Mouse (Mus musculus) embryo, embryonic 10 days (tissue): ENCODE results near the gene Plekha7.
A peak's percentile ranks its signal among the peaks of the same experiment; 100 is the strongest.

Experiments used
- DNase-seq: peaks from one replicate; pipeline ENCODE4 v3.0.0-alpha.2; 2015; ENCODE audit warnings: low spot score

Plekha7 gene

GRCm38 (mm10) chr7:116248536-116248935, 59.6 kb downstream of the Plekha7 start:
- no peak for DNase-seq

GRCm38 (mm10) chr7:116247377-116247729, 60.8 kb downstream of the Plekha7 start:
- peak; percentile 28 for DNase-seq

DNA sequence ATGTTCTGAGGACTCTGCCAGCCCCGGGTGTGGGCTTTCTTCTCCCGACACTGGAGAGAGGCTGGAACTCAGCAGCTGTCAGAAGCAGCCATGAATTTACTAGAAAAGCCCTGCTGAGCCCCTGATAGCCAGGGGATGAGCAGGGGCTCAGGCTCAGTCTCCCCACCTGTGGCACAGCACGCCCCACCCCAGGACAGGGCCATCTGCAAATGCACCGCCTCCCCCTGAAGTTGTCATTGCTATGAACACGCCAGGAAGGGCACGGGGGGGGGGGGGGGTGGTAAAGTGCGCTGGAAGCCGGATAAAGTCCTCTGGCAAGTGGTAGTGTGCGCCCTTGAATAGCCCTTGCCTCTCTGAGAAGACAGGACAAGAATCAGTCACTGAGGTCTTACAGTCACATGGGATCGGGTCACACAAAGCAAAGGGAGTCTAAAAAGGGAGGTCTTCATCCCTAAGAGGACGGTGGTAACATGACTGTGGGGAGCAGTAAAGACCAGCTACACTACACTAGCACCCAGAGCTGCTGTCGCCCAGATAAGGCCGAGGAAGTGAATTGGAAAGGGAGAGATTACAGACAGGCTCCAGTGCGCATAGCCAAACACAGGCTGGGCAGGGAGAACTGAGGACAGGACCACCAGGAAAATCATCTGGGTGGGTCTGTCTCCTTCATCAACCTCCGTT, 61.3 kb downstream of the Plekha7 start:
- DNase-seq: no peak

DNA sequence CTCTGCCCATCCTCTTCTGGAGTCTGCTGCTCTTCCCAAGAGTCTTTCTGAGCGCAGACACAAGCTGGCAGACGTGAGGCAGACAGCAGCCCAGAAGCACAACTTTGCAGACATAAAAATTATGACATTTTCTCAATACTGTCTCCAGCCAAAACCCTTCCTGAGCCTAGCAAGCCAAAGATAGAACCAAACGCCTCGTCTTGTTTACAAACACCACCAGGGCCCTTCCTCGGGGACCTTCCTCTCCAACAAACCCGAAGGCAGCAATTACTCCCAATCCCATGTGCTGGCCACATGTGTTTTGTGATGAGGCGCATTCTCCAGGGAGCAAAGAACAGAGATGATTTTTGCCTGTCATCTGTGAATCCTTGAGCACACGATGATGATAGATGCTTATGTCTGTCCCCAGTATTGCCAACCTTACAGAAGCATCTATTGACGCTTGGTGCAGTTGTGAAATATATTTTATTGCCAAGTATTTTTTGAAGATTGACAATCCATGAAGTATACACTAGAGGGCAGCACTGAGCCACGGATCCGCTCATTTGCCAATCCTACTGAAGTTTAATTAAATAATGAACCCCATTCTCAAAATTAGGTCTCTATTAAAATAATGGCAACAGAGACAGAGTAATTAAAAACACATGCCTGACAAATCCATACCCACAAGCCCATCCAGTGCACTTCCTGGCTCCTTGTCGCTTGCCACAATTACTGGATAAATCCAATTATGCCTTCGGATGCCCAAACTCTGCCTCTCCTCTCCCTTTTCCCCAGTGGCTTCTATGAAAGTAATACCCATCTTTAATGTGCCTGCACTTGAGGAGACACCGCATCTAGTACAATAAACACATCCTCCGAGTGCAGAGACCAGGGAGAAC, 62.1 kb downstream of the Plekha7 start:
- peak; percentile 64 for DNase-seq

GRCm38 (mm10) chr7:116244302-116245165, 63.6 kb downstream of the Plekha7 start:
- DNase-seq: peak; percentile 58

DNA sequence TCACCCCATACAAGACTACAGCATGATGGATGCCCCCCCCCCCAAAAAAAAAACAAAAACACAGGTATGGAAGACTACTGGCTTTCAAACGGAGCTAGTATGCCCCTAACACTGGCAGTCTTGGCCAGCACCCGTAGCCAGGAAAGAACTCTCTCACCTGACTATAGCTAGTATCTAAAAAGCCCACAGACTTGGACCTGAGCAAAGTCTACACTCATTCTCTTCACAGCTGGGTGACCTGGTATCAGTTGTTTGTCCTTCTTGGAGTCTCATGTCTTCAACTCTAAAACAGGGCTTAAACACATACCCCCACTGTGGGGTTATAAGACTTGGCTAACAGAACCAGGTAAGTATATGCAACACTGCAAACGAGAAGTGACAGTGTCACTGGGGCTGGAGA, 65.4 kb downstream of the Plekha7 start:
- DNase-seq: no peak

GRCm38 (mm10) chr7:116241601-116242000, 66.6 kb downstream of the Plekha7 start:
- no peak for DNase-seq

DNA sequence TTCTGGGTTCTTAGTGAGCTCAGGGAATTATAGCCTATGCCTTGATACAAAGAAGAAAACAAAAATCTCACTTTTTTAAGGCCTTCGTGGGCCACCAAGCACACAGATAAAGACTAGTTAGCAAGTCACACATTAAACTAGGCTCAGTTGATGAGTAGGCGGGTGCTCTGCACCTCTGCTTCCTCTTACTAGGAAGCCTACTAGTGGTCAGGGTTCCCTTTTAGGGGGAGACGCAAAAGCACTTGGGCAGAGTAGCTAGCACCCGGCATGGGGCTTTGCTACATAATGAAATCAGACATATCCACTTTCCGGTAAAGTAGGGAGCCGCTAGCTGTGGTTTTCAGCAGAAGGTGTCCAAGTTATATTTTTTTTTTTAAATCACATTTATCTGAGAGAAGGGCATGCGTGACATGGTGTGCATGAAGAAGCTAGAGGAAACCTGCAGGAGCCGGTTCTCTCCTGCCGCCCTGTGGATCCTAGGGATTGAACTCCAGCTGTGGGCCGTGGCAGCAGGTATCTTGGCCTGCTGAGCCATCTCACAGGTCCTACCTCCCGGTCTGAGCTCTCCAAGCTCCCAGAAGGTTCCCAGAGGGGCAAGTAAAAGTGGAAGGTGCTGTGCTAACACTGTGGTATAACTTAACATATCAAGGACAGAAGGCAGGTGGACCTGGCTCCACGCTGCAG, 67.2 kb downstream of the Plekha7 start:
- no peak for DNase-seq

DNA sequence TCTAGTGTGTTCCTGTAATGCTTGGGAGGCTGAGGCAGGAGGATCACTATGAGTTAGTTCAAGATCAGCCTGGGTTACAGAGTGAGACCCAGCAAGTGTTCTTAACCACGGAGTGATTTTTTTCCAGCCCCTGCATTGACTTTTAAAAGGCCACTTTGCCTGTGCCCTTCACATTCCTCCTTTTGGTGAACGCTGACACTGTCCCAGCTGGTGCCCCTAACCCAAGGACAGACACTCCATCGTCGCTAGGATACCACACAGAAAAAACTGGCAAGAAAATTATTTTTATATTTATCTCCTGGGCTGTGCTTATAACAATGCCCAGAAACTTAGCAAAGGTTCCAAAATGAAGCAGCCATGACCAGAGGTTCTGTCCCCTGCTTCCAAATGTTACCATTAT, 67.8 kb downstream of the Plekha7 start:
- DNase-seq: no peak

DNA sequence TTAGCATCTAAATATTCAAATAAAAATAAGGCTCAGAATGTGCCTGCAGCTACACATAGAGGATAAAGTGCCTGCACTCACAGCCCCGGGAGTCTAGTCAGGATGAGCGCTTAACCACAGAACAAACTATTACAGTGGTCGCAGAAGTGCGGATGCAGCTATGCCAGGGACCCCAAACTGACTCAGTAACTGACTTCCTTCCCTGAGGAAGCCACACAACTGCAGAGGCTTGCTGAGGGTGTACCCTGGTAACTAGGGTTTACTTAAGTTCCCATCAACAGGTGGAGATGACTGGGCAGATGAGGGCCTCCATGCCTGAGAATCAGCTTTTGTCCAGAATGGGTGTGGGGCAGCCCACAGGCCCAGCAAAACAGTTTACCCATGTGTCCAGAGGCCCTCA, 69.9 kb downstream of the Plekha7 start:
- DNase-seq: no peak

GRCm38 (mm10) chr7:116237157-116237981, 70.8 kb downstream of the Plekha7 start:
- peak; percentile 73 for DNase-seq

DNA sequence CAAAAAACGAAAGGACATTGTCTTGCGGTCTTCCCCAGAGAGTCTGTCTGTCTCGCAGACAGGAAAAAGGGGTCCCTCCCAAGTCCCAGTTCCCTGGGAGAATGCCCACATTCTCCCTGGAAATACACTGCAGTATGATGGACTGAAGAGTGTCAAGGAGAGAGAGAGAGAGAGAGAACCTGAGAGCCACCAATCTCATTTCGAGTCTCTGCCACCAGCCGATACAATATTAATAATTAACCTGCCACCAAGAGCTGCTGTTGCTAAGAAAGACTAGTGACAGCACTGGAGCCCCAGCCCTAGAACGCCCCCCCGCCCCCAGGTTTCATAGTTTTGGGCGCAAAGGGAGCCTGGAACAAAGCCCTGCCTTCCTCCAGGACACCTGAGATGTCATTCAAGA, 71.6 kb downstream of the Plekha7 start:
- no peak for DNase-seq

GRCm38 (mm10) chr7:116234287-116234806, 73.8 kb downstream of the Plekha7 start:
- no peak for DNase-seq

DNA sequence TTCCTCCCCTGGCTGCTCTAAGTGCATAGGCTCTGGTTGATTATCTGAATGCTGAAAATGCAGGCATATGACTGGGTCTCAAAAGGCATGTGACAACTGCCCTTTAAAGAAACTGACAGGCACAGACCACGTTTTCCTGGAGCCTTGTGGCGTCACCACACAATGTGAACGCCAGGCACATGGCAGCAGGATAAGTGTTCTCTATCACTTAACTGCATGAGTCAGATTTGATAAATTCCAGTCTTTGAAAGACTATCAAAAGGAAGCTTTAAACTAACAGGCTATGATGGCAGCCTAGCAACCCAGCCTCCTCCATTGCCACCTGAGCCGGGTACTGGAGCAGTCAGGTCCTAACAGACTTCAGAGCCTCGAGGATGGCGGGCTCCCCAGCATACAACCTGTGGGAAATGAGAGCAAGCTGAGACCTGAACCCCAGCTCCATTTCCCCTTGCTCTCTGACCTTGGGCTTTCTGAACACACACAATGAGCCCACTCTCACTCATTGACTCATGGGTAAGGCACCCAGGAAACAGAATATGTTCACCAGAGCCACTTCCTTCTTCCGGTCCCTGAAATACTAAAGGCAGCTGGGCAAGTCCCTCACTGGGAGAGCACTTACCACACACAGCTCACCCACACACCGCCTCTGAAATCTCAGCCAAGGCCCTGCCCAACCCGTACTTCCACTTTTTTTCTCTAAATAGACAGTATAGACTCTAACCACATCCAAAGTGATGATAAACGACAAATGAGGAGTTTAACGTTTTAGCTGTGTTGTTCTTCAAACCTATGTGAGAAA, 77.2 kb downstream of the Plekha7 start:
- no peak for DNase-seq

DNA sequence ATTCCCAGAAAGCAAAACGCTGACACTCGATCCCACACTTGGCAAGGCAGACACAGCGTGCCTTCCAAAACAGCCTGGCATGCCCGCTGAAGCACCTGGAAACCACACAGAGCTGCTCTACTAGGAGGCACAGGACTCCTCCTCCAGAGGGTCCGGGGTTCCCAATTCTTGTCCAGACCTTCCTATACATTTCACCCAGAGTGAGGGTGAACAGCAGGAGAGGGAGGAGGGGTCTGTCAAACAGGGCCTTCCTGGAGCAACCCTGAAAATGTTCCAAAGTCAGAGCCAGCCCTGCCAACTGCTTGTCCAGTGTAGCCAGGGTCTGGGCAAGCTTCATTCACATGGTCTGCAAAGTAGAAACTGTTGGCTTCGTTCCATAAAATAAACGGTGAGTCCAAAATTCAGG, 81.3 kb downstream of the Plekha7 start:
- DNase-seq: no peak

DNA sequence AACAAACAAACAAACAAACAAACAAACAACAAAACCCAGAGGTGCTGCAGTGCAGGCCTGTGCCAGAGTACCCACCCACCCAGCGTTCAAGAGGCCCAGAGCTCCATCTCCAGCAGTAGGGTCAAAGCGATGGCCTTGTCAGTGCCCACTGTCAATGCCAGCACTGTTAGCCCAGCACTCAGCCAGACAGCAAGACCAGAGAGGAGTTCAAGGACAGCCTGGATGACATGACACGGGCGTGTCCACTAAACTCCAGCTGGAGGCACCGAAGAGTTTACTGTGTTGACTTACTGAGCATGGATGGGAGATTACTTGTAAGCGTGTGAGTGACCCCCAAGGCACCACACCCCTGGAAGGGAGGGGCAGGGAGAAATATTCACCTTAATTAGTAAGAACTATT, 81.9 kb downstream of the Plekha7 start:
- no peak for DNase-seq

DNA sequence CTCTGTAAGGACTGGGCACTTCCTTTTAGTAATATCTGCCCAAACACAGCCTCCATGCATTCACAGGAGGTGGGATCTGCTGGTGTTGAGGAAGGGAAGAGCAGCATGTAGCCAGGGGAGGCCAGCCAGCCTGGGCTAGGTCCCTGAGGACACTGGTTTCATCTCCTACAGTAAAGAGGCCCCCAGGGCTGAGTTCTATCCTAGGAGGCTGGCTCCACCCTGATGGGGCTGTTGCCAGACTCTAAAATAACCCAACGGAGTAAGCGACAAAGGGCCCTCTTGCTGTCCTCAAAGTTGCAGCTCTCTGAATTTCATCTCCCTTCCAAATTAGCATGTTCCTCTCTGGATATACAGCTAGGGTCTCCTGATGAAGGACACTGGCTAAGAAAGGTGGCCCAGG, 83.6 kb downstream of the Plekha7 start:
- DNase-seq: no peak

- no peak for DNase-seq
Measured at GRCm38 (mm10) chr7:116223010-116223783, 85.0 kb downstream of the Plekha7 start.
